Mouse (Mus musculus) yolk sac, embryonic 10.5 days (tissue): ENCODE results near the gene Oprd1.

ENCODE experiments used
- DNase-seq: peaks from one replicate; pipeline ENCODE4 v3.0.0-alpha.2; 2017; ENCODE audit warnings: low spot score

Gene Oprd1

DNA sequence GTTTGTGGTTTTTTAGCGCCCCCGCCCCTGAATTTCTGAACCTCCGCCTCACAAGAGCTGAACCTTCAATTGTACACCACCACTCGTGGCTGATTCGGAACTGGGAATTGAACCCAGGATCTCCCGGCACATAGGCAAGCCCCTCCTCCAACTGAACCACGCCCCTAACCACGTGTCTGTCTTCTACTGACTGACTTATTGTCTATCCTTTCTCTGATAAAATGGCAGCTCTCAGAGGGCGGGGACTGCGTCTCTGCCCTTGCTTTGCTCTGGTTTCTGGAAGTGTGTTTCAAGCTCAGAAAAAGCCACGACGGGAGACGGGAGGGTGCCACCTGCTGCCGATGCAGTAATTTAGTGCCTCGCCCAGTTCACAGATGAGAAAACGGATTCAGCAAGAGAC is 10.4 kb downstream of the Oprd1 start:
- no peak for DNase-seq

DNA sequence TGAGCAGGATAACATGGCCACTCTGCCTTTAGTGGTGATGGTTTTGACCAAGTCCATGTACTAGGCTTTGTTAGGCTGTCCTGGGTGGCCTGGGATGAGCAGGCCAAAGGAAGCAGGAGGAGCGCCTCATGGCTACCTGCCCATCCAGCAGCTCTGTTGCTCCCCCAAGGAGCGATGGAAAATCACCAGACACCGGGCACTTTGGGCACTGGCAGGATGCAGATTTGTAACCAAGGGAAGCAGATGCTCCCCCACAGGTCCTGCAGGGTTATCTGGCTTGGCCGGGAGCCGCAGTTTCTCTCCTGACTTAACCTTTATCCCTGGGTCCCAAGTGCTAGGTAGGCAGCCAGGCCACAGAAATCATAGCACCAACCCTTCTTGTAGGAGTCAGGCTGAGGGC is 10.9 kb downstream of the Oprd1 start:
- DNase-seq = no peak

DNA sequence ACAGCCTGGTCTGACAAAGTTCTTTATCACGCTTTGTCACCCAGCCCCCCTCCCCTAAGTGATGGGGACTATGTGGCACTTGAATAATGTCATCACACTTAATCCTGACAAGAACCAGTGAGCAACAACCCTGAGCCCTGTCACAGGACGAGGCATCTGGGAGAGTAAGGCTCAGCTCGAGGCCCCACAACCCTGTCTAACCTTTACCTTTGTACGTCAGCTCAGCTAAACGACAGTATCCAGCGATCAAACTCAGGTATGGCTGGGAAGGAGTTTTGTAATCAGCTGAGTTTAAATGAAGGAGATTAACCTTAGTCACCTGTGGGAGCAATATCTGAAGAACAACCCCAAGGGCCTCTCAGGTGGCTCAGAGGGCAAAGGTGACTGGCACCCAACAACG is 12.0 kb downstream of the Oprd1 start:
- peak; percentile 24 for DNase-seq

DNA sequence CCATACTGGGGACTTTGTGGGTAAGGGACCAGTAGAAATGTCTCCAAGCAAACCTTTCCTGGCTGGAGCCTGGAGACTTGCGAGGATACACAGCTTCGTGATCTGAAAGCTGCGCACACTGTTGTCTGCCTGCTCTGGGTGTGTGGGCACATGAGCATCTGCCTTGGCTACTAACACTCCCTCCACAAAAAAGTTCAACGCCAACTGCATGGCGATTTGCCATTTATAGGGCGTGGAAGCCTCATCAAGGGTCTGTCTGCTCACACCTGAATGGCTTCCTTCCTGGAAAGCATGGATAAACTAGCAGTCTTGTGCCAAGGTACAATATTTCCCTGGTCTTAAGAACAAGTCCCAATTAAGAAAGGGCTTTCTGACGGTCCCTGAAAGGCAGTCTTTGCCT is 12.5 kb downstream of the Oprd1 start:
- DNase-seq = no peak

DNA sequence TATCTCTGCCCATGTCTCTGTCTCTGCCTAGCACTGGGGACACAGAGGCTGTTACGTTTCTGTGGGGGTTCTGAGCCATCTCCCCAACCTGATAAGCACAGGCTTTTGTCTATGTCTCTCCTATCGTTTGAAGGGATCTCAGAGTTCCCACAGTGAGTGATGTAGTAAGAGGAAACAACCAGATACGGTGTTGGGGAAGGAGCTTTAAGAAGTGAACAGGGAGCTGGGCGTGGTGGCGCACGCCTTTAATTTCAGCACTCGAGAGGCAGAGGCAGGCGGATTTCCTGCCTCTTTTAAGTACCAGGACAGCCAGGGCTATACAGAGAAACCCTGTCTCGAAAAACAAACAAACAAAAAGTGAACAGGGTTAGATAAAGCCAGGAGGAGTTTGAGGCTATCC is 13.2 kb downstream of the Oprd1 start:
- no peak for DNase-seq

DNA sequence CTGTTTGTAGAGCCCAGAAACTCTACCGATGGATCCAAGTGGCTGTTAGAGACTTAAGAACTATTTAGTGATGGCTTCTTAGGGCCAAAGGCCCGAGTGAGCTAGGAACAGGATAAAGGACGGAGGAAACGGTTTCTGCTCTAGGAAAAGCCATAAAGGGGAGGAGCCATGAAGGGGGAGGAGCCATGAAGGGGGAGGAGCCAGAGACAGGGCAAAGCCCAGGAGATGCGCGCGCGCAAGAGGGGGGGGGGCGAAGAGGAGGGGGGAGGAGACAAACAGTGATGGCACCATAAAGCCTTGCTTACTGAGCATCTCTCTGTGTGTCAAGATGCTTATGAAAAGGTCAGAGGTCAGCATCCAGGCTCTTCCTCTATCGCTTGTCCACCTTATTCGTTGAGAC is 13.6 kb downstream of the Oprd1 start:
- no peak for DNase-seq

DNA sequence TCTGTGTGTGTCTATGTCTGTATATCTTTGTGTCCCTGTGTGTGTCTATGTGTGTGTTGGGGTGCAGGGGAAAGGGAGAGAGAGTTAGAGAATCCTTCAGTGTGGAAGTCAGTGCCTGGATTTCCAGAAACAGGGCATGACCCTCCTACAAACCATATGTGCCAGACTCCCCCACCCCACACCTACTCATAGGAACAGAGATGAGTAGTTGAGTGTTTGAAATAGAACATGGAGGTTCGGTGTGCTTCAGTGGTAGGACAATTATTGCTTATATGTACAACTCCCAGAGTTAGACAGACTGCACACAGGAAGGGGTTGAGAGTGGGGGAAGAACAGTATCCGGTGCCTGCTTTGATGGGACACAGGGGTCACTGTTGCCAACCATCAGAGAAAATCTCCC is 14.2 kb downstream of the Oprd1 start:
- no peak for DNase-seq

DNA sequence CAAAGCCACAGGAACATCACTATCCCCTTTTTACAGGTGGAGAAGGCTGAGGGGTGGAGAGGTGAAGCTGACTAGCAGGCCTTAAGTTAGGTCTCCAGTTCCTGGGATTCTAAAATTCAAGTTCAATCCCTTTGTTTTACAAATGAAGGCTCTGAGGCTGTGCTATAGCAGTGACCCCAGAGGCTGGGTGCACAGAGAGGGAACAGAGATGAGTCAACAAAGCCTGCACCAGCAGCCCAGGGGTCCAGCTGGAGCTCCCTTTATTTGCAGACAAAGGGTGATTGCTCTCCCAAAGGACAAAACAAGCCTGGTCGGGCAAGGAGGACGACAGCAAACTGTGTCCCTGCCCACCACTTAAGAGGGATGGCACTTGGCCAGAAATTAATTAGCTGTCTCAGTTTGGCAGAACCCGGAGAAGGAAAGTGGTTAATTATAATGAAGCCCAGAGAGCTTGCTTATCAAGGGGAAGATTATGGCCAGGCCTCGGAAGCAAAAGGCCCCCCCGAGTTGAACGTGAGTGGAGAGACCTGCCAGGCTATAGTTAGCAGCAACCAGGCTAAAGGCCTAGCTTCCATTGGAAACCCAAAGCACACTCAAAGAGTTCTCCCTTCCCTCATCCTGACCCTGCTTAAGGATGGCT is 15.2 kb downstream of the Oprd1 start:
- no peak for DNase-seq

DNA sequence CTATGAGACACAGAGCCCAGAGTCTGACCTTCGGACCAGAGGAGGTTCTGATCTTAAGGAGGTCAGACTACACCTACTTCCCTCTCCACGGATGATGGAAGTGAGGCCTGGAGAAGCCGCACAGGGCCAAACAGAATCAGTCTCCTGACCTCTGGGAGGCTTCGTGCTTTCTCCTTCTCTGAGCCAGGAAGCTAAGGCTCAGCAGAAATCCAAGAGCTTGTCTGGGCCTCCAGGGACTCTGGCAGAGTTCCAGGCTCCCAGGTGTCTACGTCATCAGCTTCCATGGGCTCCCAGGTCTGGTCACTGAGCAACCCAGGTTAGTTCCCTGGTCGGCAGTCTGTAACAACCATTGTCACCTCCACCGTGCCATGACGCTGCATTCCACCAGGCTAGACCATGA is 17.2 kb downstream of the Oprd1 start:
- peak; percentile 33 for DNase-seq

DNA sequence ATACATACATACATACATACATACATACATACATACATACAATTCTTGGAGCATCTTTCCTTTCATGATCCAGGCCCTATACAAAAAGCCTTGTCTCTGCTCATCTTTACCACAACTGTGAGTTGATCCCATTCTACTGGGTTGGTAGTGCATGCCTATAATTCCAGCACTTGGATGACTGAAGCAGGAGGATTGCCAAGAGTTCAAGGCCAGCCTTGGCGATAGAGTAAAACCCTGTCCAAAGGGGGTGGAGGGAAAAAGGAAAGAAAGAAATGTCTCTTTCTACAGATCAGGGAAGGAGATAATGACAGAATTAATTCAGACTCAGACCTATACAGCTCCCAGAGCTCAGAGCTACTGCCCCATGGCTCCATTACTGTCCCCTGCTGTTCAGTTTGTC is 21.1 kb downstream of the Oprd1 start:
- no peak for DNase-seq

DNA sequence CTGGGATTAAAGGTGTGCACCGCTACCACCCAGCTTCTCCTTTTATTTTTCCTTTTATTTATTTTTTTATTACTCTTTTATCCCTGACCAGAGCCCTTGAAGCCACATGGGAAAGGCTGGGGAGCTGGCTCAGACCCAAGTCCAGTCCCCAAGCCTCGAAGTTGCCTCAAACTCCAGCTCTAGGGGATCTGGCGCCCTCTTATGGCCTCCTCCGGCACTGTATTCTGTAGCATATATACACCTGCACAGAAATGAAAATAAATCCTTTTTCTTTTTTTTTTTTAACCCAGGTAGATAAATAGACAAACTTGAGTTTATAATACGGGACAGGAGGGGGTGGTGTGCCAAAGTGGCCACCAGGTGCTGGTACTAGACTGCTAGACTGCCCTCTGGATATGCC is 22.6 kb downstream of the Oprd1 start:
- no peak for DNase-seq

DNA sequence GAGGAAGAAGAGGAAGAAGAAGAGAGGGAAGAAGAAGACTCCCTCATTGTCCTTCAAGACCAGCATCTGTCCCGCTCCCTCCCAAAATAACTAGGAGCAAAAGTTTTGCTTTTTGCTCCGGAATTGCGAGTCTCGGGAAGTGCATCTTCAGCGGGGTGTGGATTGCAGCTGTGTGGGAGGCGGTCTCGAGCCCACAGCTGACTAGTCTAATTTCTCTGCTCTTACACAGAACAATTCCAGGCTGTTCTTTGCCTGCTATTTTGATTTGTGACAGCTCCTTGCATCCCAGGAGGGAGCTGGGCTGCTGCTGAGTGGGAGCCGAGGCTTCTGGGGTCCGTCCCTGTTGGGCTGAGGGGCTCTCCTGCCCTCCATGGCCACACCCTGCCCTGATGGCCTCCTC is 24.7 kb downstream of the Oprd1 start:
- DNase-seq = no peak

DNA sequence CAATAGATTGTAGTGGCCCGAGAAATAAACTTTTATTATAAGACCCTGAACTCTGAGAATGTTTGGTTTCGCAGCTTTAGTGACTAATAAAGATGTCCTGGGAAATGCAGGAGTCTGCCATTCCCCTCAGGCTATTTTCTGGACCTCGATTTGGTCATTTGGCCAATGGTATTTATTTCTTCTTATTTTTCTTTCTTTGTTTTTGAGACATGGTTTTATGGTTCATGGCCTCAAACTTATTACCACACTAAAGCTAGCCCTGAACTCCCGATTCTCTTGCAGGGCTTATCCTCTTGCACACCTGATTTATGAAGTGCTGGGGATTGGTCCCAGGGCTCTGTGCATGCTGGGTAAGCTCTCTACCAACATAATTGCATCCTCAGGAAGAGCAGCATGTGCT is 28.0 kb downstream of the Oprd1 start:
- no peak for DNase-seq

DNA sequence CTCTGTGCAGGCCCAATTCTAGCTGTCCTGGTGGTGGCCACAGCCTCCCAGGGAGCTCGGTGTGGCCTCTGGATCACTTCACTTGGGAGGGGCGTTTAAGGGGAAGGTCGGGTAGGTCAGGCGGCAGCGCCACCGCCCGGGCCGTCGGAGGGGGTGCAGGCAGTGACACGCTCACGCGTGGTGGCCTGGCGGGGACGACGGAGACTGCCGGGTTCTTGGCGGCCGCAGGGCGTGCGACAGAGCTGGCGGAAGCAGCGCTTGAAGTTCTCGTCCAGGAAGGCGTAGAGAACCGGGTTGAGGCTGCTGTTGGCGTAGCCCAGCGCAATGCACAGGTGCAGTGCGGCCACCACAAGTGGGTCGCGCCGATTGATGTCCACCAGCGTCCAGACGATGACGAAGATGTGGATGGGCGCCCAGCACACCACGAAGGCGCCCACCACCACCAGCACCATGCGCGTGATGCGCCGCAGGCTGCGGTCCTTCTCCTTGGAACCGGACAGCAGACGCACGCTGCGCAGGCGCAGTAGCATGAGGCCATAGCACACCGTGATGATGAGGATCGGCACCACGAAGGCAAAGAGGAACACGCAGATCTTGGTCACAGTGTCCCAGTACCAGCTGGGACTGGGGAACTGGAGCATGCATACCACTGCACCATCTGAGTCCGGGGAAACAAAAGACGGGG is 30.7 kb downstream of the Oprd1 start:
- peak; percentile 26 for DNase-seq

DNA sequence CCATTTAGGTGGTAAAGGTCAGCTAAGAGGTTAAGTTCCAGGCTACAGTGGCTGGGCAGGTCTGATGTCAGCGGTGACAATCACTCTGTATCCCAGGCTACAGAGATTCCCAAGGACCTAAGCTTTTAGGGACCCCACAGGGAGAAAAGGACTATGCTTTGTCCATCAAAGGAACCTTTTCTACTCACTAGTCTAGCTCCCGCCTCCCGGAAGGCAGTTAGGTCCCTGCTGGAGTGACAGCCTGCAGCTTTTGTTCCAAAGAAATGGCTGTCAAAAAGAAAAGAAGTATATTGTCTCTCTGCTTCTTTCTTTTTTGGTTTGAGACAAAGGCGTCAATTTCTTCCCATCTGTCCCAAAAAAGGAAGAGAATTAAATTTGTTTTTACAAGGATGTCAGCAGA is 33.1 kb downstream of the Oprd1 start:
- no peak for DNase-seq

DNA sequence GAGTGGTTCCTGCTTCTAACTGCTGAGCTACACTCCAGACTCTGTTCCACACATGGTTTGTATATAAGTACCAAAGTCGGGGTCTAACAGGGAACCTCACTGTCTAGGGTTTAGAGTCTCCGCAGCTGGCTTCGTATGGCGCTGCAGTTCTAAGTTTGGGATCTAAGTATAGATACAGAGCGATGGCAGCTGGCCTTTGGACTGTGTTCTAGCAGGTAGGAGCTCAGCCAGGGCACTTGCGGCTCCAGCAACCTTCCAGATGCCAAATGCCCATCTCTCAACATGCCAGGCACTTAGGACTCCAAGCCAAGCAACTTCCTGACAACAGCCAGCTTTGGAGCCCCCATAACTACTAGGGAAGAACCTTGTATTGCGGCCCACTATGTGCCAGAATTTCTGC is 36.1 kb downstream of the Oprd1 start:
- no peak for DNase-seq

DNA sequence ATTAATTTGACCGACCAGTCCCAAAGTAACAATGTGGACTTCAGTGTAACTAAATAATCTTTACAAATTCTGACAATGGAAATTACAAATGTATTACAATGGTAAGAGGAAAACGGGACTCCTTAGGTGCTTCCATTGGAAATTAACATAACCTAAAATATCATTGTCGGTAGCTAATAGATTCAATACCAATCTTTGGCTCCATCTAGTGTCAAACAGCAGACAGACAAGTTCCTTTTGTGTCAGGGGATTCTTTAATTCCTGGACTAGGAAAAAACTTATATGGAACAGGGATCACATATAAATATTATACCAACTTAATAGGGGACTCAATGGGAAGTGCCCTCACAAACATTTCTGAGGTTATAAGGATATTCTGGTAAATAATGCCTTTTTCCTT is 43.1 kb downstream of the Oprd1 start:
- DNase-seq = no peak

DNA sequence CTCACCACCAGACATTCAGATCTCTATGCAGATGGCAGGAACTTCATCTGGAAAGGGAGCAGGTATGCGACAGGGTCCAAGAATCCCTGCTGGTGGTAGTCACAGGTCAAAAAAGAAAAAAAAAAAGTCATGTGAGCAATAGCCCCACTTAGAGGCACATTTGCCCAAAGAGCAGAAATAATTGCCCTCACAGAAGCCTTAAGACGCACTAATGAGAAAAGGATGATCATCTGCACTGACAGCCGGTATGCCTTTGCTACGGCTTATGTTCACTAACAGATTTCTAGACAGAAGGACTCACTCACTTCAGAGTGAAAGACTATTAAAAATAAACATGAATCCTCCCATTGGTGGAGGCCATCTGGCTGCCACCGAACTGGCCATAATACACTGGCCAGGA is 44.7 kb downstream of the Oprd1 start:
- no peak for DNase-seq

DNA sequence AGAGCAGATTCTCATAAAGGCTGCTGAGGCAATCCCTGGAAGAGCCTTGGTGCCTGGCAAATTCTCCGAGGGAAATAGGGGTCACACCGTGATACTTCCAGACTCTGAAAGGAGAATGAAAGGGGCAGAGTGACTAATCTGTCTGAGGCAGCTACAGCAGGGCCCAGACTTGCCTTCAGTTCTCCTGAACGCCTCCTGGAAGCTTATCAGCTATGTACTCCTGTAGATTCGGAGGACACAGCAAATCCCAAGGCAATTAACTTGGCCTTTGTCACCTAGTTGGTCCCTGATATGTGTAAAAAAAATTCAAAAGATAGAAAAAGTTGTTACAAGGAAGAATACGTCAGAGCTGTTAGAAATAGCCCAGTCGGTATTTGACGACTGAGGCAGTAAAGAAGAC is 49.2 kb downstream of the Oprd1 start:
- DNase-seq = peak; percentile 6

DNA sequence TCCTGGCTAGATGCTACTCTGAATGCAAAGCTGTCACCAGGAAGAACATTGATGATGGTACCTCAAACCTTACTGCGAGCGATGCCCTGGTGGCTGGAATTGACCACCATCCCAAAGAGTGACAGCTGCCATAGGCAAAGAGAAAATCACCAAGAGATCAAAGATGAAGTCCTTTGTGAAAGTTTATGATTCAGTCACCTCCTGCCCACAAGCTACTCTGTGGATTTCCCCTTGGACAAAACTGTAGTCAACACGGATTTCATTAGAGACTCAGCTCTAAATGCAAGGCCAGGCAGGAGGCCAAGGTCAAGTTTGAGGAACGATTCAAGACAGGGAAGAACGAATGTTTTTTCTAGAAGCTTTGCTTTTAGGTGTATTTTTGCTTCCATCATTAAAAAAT is 50.4 kb downstream of the Oprd1 start:
- no peak for DNase-seq

DNA sequence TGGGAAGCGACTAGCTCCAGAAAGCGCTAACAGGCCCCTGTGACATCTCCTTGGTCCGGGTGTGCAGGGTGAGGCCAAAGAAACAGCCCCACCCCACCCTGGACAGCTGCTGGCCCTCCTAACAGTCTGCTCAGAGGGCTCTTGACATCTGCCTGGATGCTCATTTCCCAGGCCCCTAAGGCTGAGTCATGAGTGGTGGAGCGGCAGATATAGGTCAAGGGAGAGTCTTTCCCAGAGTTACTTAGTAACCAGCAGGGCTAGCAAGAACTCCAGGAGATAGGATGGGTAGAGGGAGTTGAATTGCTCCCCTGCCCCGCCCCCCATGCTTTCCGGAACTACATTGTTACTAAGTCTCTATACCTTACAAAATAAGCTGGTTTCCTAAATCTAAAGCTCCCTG is 51.1 kb downstream of the Oprd1 start:
- DNase-seq = peak; percentile 74

DNA sequence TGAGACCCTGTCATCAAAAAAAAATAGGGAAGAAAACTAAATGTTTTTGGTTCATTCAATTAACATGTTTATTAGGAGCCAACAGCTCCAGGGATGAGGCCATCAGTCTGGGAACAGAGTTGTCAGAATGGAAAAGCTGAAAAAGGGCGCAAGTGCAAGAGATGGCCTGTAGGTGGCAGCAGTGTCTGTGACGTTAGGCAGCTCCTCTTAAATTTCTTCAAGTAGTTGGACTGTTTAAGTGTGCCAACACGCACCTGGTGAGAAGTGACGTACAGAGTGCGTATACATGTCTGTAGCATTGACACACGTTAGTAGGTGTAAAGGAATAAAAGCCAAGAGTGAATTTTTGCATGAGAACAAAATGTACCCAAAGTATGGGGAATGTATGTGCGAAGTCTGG is 55.4 kb downstream of the Oprd1 start:
- peak; percentile 37 for DNase-seq

DNA sequence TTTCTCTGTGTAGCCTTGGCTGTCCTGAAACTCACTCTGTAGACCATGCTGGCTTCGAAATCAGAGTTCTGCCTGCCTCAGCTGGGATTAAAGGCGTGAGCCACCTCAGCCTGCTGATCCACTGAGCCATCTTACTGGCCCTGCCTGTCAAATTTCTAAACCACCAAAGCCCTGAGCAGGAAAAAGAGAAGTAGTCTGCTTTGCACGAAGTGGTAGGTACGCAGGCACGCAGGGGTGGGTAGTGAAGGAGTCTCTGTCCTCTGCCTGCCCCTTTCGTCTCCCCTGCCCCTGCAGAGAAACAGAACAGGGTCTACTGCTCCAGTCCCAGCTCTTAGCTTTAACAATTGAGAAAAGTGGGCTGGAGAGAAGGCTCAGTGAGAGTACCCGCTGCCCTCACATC is 59.2 kb downstream of the Oprd1 start:
- DNase-seq = no peak

DNA sequence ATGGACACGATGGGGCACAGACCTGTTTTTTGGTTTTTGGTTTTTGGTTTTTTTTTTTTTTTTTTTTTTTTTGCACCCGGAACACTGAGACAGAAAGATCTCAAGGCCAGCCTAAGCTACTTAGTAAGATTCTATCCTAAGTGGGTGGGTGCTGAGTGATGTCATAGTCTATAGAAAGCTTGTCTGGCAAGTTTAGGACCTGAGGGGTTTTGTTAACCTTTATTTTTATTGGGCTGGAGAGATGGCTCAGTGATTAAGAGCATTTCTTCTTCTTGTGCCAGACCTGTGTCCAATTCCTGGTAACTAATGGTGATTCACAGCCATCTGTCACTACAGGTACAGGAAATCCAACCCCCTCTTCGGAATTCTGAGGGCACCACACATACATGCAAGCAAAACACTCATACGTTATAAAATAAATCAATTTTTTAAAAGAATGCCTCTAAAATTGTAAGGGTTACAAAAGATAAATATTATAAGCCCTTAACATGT is 63.7 kb downstream of the Oprd1 start:
- no peak for DNase-seq
